10 mouse cellular contexts compared by ENCODE assay signal in the genomic region with DNA sequence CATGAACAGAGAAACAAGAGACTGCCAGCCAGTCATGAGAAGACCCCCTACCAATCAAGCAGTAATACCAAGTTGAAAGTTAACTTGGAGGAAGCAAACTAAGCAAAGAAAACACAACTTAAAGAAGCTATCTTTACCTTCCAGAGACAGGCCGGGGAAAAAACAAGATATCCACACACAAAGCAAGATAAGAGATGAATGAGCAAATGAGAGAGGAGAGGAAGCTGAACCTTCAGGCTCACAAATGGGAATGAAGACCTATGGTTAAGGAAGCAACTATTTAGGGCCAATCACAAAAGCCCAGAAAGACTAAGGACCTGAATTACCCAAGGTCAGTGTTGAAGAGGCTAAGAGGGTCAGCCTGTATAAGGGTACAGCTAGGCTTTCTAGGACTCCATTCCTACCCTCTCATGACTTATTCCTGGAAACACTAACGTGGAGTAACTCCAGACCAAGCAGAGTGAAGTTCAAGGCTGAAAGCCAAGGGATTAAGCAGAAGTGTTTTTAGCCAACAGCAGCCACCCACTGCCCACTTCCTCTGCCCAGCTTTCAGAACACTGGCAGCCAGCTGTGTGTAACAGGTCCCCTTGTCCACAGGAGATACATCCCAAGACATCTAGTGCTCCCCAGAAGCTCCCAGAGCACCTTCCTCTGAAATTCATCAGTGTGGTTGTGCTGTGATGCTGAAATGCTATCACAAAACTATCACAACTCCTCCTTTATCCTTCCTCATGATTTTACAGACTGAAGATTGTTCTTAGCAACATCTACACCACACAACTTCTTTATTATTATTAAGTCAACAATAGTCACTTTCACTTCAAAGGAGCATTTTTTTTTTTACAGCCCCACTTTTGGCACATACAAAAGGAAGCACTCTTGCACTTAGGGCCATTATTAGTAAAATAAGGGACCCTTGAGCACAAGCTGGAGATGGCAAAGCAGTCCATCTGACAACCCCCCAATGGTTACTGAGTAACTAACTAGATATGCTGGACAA. TPM values are rescaled to one million over a fixed set of nuclear protein-coding genes. Genes with fewer than 3 reads are reported as not detected.
DNase-seq lines count a peak whose midpoint lies in the region; ATAC-seq and TF ChIP-seq lines count a peak whose summit lies in the region.
"Had no signal": no experiment of that assay in that cellular context is flagged by ENCODE, and none has a peak within 500 bp of the region (broad histone marks: within the 10 kb centered on the region; RNA-seq: fewer than 3 reads in every experiment).

No protein-coding gene starts in this region.

- DNase-seq in forebrain, embryonic 10.5 days (ENCODE audit: extremely low spot score, low spot score), result no peak
- DNase-seq in forebrain, embryonic 14.5 days (ENCODE audit: low spot score), result no peak
- DNase-seq in stomach, postnatal 0 days (ENCODE audit: low spot score), result no peak
- DNase-seq in liver, embryonic 13.5 days, result peak; percentile 49
- DNase-seq in layer of hippocampus, postnatal 36 days, result no peak
- DNase-seq in left cerebral cortex, postnatal 36 days (ENCODE audit: low spot score in 2 of 2), result no peak

- no peak overlapping the region for H3K4me2 ChIP-seq in forebrain, embryonic 14.5 days (ENCODE audit: low read length)
- H3K4me2 ChIP-seq in stomach, embryonic 14.5 days (replicated peaks; ENCODE audit: low read depth, low read length), result peak overlapping the region; percentile 6; the same call in 1 of the 2 replicates
- no peak overlapping the region for H3K4me2 ChIP-seq in stomach, postnatal 0 days (replicated peaks; ENCODE audit: low read depth)
- peak overlapping the region; percentile 91 for H3K4me2 ChIP-seq in liver, embryonic 13.5 days
- peak overlapping the region; percentile 14; the same call in 1 of the 2 replicates for H3K4me2 ChIP-seq in stomach, embryonic 15.5 days
- H3K4me2 ChIP-seq: midbrain, embryonic 12.5 days had no signal

- H3K27ac ChIP-seq in forebrain, embryonic 10.5 days, result no peak overlapping the region
- H3K27ac ChIP-seq in forebrain, embryonic 14.5 days (ENCODE audit: low read depth, low read length), result no peak overlapping the region
- no peak overlapping the region for H3K27ac ChIP-seq in stomach, embryonic 14.5 days (ENCODE audit: low read length)
- H3K27ac ChIP-seq in stomach, postnatal 0 days (replicated peaks), result no peak overlapping the region
- peak overlapping the region; percentile 95 for H3K27ac ChIP-seq in liver, embryonic 13.5 days
- H3K27ac ChIP-seq in stomach, embryonic 15.5 days, result no peak overlapping the region
- H3K27ac ChIP-seq: midbrain, embryonic 12.5 days had no signal

- H3K4me1 ChIP-seq in forebrain, embryonic 10.5 days, result peaks cover 23% of the 10 kb centered on the region
- H3K4me1 ChIP-seq in forebrain, embryonic 14.5 days (ENCODE audit: control insufficient read depth, insufficient read depth, low read length), result peaks cover 5% of the 10 kb centered on the region; the same call in 1 of the 2 replicates
- peaks cover 4% of the 10 kb centered on the region; the same call in 1 of the 2 replicates for H3K4me1 ChIP-seq in stomach, embryonic 14.5 days (ENCODE audit: control insufficient read depth, insufficient read depth, low read length)
- H3K4me1 ChIP-seq in stomach, postnatal 0 days (replicated peaks; ENCODE audit: control insufficient read depth, insufficient read depth), result no peaks in the 10 kb centered on the region
- peaks cover 76% of the 10 kb centered on the region for H3K4me1 ChIP-seq in liver, embryonic 13.5 days (replicated peaks)
- peaks cover 13% of the 10 kb centered on the region for H3K4me1 ChIP-seq in stomach, embryonic 15.5 days

- WGBS in forebrain, embryonic 10.5 days, result 80% methylated on average over 2 of the region's 2 CpGs
- 70% methylated on average over 2 of the region's 2 CpGs for WGBS in forebrain, embryonic 14.5 days
- WGBS in stomach, embryonic 14.5 days, result 32% methylated on average over 2 of the region's 2 CpGs
- 41% methylated on average over 2 of the region's 2 CpGs for WGBS in stomach, postnatal 0 days
- 1% methylated on average over 2 of the region's 2 CpGs for WGBS in liver, embryonic 13.5 days (ENCODE audit: insufficient replicate concordance)
- WGBS in stomach, embryonic 15.5 days, result 40% methylated on average over 2 of the region's 2 CpGs

- intact Hi-C loops in left cerebral cortex, postnatal 36 days (cut with DNase I), result no loop called here

- TF ChIP-seq EP300 in stomach, postnatal 0 days (optimal IDR thresholded peaks at IDR 0.05), result no peak

- ATAC-seq in forebrain, embryonic 14.5 days, result no peak
- no peak for ATAC-seq in stomach, embryonic 14.5 days (ENCODE audit: insufficient number of reproducible peaks, insufficient read depth, low FRiP score, low read depth)
- ATAC-seq in stomach, postnatal 0 days (ENCODE audit: low FRiP score, low TSS enrichment), result no peak
- peak; percentile 34 for ATAC-seq in liver, embryonic 13.5 days (ENCODE audit: low read depth)
- no peak for ATAC-seq in stomach, embryonic 15.5 days (ENCODE audit: insufficient read depth, low FRiP score, low read depth)

- H3K9me3 ChIP-seq in forebrain, embryonic 10.5 days, result no peaks in the 10 kb centered on the region
- no peaks in the 10 kb centered on the region for H3K9me3 ChIP-seq in forebrain, embryonic 14.5 days (replicated peaks; ENCODE audit: control insufficient read depth, low read length)
- no peaks in the 10 kb centered on the region for H3K9me3 ChIP-seq in stomach, embryonic 14.5 days (ENCODE audit: control insufficient read depth, low read depth, low read length)
- no peaks in the 10 kb centered on the region for H3K9me3 ChIP-seq in stomach, postnatal 0 days (ENCODE audit: control insufficient read depth, low read length)
- no peaks in the 10 kb centered on the region for H3K9me3 ChIP-seq in liver, embryonic 13.5 days (replicated peaks)
- H3K9me3 ChIP-seq in stomach, embryonic 15.5 days, result no peaks in the 10 kb centered on the region
- H3K9me3 ChIP-seq: midbrain, embryonic 12.5 days had no signal

- peak overlapping the region; percentile 16; the same call in 1 of the 2 replicates for H3K4me3 ChIP-seq in forebrain, embryonic 10.5 days
- H3K4me3 ChIP-seq in forebrain, embryonic 14.5 days (ENCODE audit: low read depth, low read length), result no peak overlapping the region
- H3K4me3 ChIP-seq in stomach, embryonic 14.5 days (ENCODE audit: low read depth, low read length), result no peak overlapping the region
- no peak overlapping the region for H3K4me3 ChIP-seq in stomach, postnatal 0 days (ENCODE audit: low read depth, low read length)
- peak overlapping the region; percentile 96 for H3K4me3 ChIP-seq in liver, embryonic 13.5 days (replicated peaks)
- H3K4me3 ChIP-seq in stomach, embryonic 15.5 days (replicated peaks), result no peak overlapping the region
- H3K4me3 ChIP-seq: midbrain, embryonic 12.5 days had no signal

- peaks cover 13% of the 10 kb centered on the region for H3K27me3 ChIP-seq in forebrain, embryonic 10.5 days (ENCODE audit: poor library complexity, severe bottlenecking)
- H3K27me3 ChIP-seq in forebrain, embryonic 14.5 days (replicated peaks; ENCODE audit: control insufficient read depth, insufficient read depth, low read length), result 0 out of 2 replicates have a peak, but pooled peaks cover 2% of the 10 kb centered on the region
- no peaks in the 10 kb centered on the region for H3K27me3 ChIP-seq in stomach, embryonic 14.5 days (ENCODE audit: control insufficient read depth, insufficient read depth, low read length)
- no peaks in the 10 kb centered on the region for H3K27me3 ChIP-seq in stomach, postnatal 0 days (ENCODE audit: control insufficient read depth, insufficient read depth, low read length)
- H3K27me3 ChIP-seq in liver, embryonic 13.5 days, result no peaks in the 10 kb centered on the region
- H3K27me3 ChIP-seq in stomach, embryonic 15.5 days (replicated peaks), result no peaks in the 10 kb centered on the region

- H3K36me3 ChIP-seq in forebrain, embryonic 10.5 days (replicated peaks), result no peaks in the 10 kb centered on the region; the same call in 1 of the 2 replicates
- no peaks in the 10 kb centered on the region for H3K36me3 ChIP-seq in forebrain, embryonic 14.5 days (ENCODE audit: control insufficient read depth, insufficient read depth, low read length)
- H3K36me3 ChIP-seq in stomach, embryonic 14.5 days (ENCODE audit: control insufficient read depth, insufficient read depth, low read length), result no peaks in the 10 kb centered on the region
- H3K36me3 ChIP-seq in stomach, postnatal 0 days (ENCODE audit: control insufficient read depth, insufficient read depth, low read length), result no peaks in the 10 kb centered on the region
- H3K36me3 ChIP-seq in liver, embryonic 13.5 days, result peaks cover 23% of the 10 kb centered on the region
- no peaks in the 10 kb centered on the region for H3K36me3 ChIP-seq in stomach, embryonic 15.5 days
- H3K36me3 ChIP-seq: midbrain, embryonic 12.5 days had no signal

- no peak overlapping the region for H3K9ac ChIP-seq in forebrain, embryonic 14.5 days (ENCODE audit: low read length)
- H3K9ac ChIP-seq in stomach, embryonic 14.5 days (replicated peaks; ENCODE audit: low read depth, low read length), result no peak overlapping the region
- H3K9ac ChIP-seq in stomach, postnatal 0 days (ENCODE audit: low read length), result no peak overlapping the region
- H3K9ac ChIP-seq in liver, embryonic 13.5 days, result peak overlapping the region; percentile 99
- H3K9ac ChIP-seq in stomach, embryonic 15.5 days, result no peak overlapping the region
- H3K9ac ChIP-seq: midbrain, embryonic 12.5 days had no signal

- no peak for TF ChIP-seq CTCF in stomach, postnatal 0 days (IDR thresholded peaks at IDR 0.05; ENCODE audit: low read depth)

RNA-seq across cellular contexts. Expression of a gene that starts 8.5 kb away (rescaled TPM):
- polyA plus RNA-seq in forebrain, embryonic 10.5 days (2016; fragmentation: Nextera tagmentation; extraction: Ambion mirVana), result 48.0 and 49.6 TPM in 2 replicates
- 38.8 and 46.2 TPM in 2 replicates for polyA plus RNA-seq in forebrain, embryonic 14.5 days (2014; fragmentation: Nextera tagmentation; extraction: Ambion mirVana)
- 71.8 and 80.2 TPM in 2 replicates for polyA plus RNA-seq in stomach, embryonic 14.5 days (2014; fragmentation: Nextera tagmentation; extraction: Ambion mirVana)
- polyA plus RNA-seq in stomach, postnatal 0 days (2015; fragmentation: Nextera tagmentation; extraction: Ambion mirVana), result 39.5 and 39.7 TPM in 2 replicates
- polyA plus RNA-seq in liver, embryonic 13.5 days (2015; fragmentation: Nextera tagmentation; extraction: Ambion mirVana), result 51.3 and 55.5 TPM in 2 replicates
- 65.3 and 73.0 TPM in 2 replicates for polyA plus RNA-seq in stomach, embryonic 15.5 days (2015; fragmentation: Nextera tagmentation; extraction: Ambion mirVana)
- 10 to 100 TPM; 57.9 to 58.4 TPM for total RNA-seq in layer of hippocampus, postnatal 36 days (2021)
- total RNA-seq in left cerebral cortex, postnatal 36 days (2021), result 10 to 100 TPM; 73.4 to 88.4 TPM

RNA-seq across cellular contexts. Expression of a gene that starts 33.9 kb away (rescaled TPM):
- polyA plus RNA-seq in forebrain, embryonic 10.5 days (2016; fragmentation: Nextera tagmentation; extraction: Ambion mirVana), result 96.2 and 103 TPM in 2 replicates
- 63.5 and 65.3 TPM in 2 replicates for polyA plus RNA-seq in forebrain, embryonic 14.5 days (2014; fragmentation: Nextera tagmentation; extraction: Ambion mirVana)
- polyA plus RNA-seq in stomach, embryonic 14.5 days (2014; fragmentation: Nextera tagmentation; extraction: Ambion mirVana), result 68.7 and 74.2 TPM in 2 replicates
- polyA plus RNA-seq in stomach, postnatal 0 days (2015; fragmentation: Nextera tagmentation; extraction: Ambion mirVana), result 35.7 and 36.1 TPM in 2 replicates
- polyA plus RNA-seq in liver, embryonic 13.5 days (2015; fragmentation: Nextera tagmentation; extraction: Ambion mirVana), result 48.8 and 51.9 TPM in 2 replicates
- polyA plus RNA-seq in stomach, embryonic 15.5 days (2015; fragmentation: Nextera tagmentation; extraction: Ambion mirVana), result 73.7 and 75.9 TPM in 2 replicates
- 10 to 100 TPM; 71.3 to 78.0 TPM for total RNA-seq in layer of hippocampus, postnatal 36 days (2021)
- 10 to 100 TPM; 51.5 to 67.5 TPM for total RNA-seq in left cerebral cortex, postnatal 36 days (2021)

RNA-seq across cellular contexts. Expression of a gene that starts 36.5 kb away (rescaled TPM):
- polyA plus RNA-seq in forebrain, embryonic 10.5 days (2016; fragmentation: Nextera tagmentation; extraction: Ambion mirVana), result 0.21 and 0.30 TPM in 2 replicates
- polyA plus RNA-seq in forebrain, embryonic 14.5 days (2014; fragmentation: Nextera tagmentation; extraction: Ambion mirVana), result 0.13 TPM in 1 of 2 replicates, not detected in the other
- polyA plus RNA-seq in stomach, embryonic 14.5 days (2014; fragmentation: Nextera tagmentation; extraction: Ambion mirVana), result 0.45 and 1.2 TPM in 2 replicates
- polyA plus RNA-seq in stomach, postnatal 0 days (2015; fragmentation: Nextera tagmentation; extraction: Ambion mirVana), result not detected in 2 replicates
- 0.09 and 0.10 TPM in 2 replicates for polyA plus RNA-seq in liver, embryonic 13.5 days (2015; fragmentation: Nextera tagmentation; extraction: Ambion mirVana)
- polyA plus RNA-seq in stomach, embryonic 15.5 days (2015; fragmentation: Nextera tagmentation; extraction: Ambion mirVana), result 0.21 and 0.22 TPM in 2 replicates
- not detected for total RNA-seq in layer of hippocampus, postnatal 36 days (2021)
- not detected for total RNA-seq in left cerebral cortex, postnatal 36 days (2021)
- total RNA-seq: heart, postnatal 14 days had no signal

Comparison
In these comparisons a context has a peak if more than half of its experiments do, and no peak if none do; other contexts are left out.
1. H3K4me3 ChIP-seq: peak in forebrain, embryonic 10.5 days (single experiment) and liver, embryonic 13.5 days (single experiment); none in forebrain, embryonic 14.5 days (single experiment), stomach, embryonic 14.5 days (single experiment), stomach, postnatal 0 days (single experiment) and stomach, embryonic 15.5 days (single experiment).
2. H3K4me2 ChIP-seq: peak in stomach, embryonic 14.5 days (single experiment), liver, embryonic 13.5 days (single experiment) and stomach, embryonic 15.5 days (single experiment); none in forebrain, embryonic 14.5 days (single experiment) and stomach, postnatal 0 days (single experiment).